Mouse (Mus musculus): Measurements from ENCODE around the gene Rhox4g. TPM values are rescaled to one million over a fixed set of nuclear protein-coding genes. Genes with fewer than 3 reads are reported as not detected.
"Not testable (repeated sequence)": the region's sequence is repeated elsewhere in the genome, so short reads cannot be mapped to it uniquely, and the experiment has no call there.

Rhox4g gene
- not detected for total RNA-seq (2021)
- long read RNA-seq, experiment 1: 0 reads
- long read RNA-seq, experiment 2: 0 reads

GRCm38 (mm10) chrX:37651227-37651626 is at the start of gene Rhox4g:
Gene Rhox4g, minus strand, starts transcription at chrX:37651327.
- DNase-seq (ENCODE audit: low spot score in 2 of 2): not testable (repeated sequence)

GRCm38 (mm10) chrX:37692261-37692660 is 41.1 kb upstream of the Rhox4g start:
- DNase-seq (ENCODE audit: low spot score in 2 of 2): no peak

- DNase-seq (ENCODE audit: low spot score in 2 of 2): no peak
Measured at GRCm38 (mm10) chrX:37683031-37683715, 32.0 kb upstream of the Rhox4g start.

GRCm38 (mm10) chrX:37673177-37673576 is 22.1 kb upstream of the Rhox4g start, which contains the start of gene Rhox2h:
Gene Rhox2h, minus strand, starts transcription at chrX:37673277.
- not testable (repeated sequence) for DNase-seq (ENCODE audit: low spot score in 2 of 2)

- not testable (repeated sequence) for DNase-seq (ENCODE audit: low spot score in 2 of 2)
Measured at GRCm38 (mm10) chrX:37668664-37669063, 17.5 kb upstream of the Rhox4g start, which contains the start of gene Rhox3h. Gene Rhox3h, minus strand, starts transcription at chrX:37668764.

- DNase-seq (ENCODE audit: low spot score in 2 of 2): not testable (repeated sequence)
Measured at GRCm38 (mm10) chrX:37643370-37643769, 7.8 kb downstream of the Rhox4g start, which contains the start of gene Rhox2g. Gene Rhox2g, minus strand, starts transcription at chrX:37643470.

- not testable (repeated sequence) for DNase-seq (ENCODE audit: low spot score in 2 of 2)
Measured at GRCm38 (mm10) chrX:37628512-37628911, 22.6 kb downstream of the Rhox4g start, which contains the start of gene Rhox3g. Gene Rhox3g, minus strand, starts transcription at chrX:37628612.

- DNase-seq (ENCODE audit: low spot score in 2 of 2): not testable (repeated sequence)
Measured at GRCm38 (mm10) chrX:37607604-37608003, 43.5 kb downstream of the Rhox4g start, which contains the start of gene Rhox4f. Gene Rhox4f, minus strand, starts transcription at chrX:37607704.

Other genes with a start within 250 kb of the Rhox4g start
- gene Rhox2b, start 239.3 kb downstream of the Rhox4g start, total RNA-seq (2021): not detected
- not detected for gene Rhox4b, start 218.8 kb downstream of the Rhox4g start, total RNA-seq (2021)
- gene Rhox2c, start 197.6 kb downstream of the Rhox4g start, total RNA-seq (2021): not detected
- gene Rhox3c, start 192.7 kb downstream of the Rhox4g start, total RNA-seq (2021): not detected
- gene Rhox4c, start 171.0 kb downstream of the Rhox4g start, total RNA-seq (2021): not detected
- gene Rhox2d, start 157.9 kb downstream of the Rhox4g start, total RNA-seq (2021): not detected
- not detected for gene Rhox4d, start 137.0 kb downstream of the Rhox4g start, total RNA-seq (2021)
- gene Rhox2e, start 120.9 kb downstream of the Rhox4g start, total RNA-seq (2021): not detected
- gene Rhox3e, start 109.3 kb downstream of the Rhox4g start, total RNA-seq (2021): not detected
- not detected for gene Rhox4e, start 93.9 kb downstream of the Rhox4g start, total RNA-seq (2021)
- gene Rhox2f, start 79.9 kb downstream of the Rhox4g start, total RNA-seq (2021): not detected
- not detected for gene Rhox3f, start 70.3 kb downstream of the Rhox4g start, total RNA-seq (2021)
- not detected for gene Rhox4f, start 43.6 kb downstream of the Rhox4g start, total RNA-seq (2021)
- gene Rhox3g, start 22.7 kb downstream of the Rhox4g start, total RNA-seq (2021): not detected
- not detected for gene Rhox2g, start 7.9 kb downstream of the Rhox4g start, total RNA-seq (2021)
- not detected for gene Rhox3h, start 17.4 kb upstream of the Rhox4g start, total RNA-seq (2021)
- gene Rhox2h, start 21.9 kb upstream of the Rhox4g start, total RNA-seq (2021): not detected
- gene Rhox5, start 153.5 kb upstream of the Rhox4g start, total RNA-seq (2021): not detected
- not detected for gene Rhox6, start 175.6 kb upstream of the Rhox4g start, total RNA-seq (2021)
- gene Rhox7a, start 180.4 kb upstream of the Rhox4g start, total RNA-seq (2021): not detected
- gene Rhox8, start 227.6 kb upstream of the Rhox4g start, total RNA-seq (2021): not detected
- not detected for gene Rhox7b, start 245.9 kb upstream of the Rhox4g start, total RNA-seq (2021)

Data from layer of hippocampus, postnatal 14 days (tissue).